ENCODE assay signal across 8 mouse cellular contexts in genomic region chr3:96635906-96636305, GRCm38 (mm10). TPM values are rescaled to one million over a fixed set of nuclear protein-coding genes. Genes with fewer than 3 reads are reported as not detected.
DNase-seq lines count a peak whose midpoint lies in the region; ATAC-seq lines count a peak whose summit lies in the region.

No protein-coding gene starts in this region.

- ATAC-seq in heart, embryonic 16.5 days (replicated peaks; ENCODE audit: extremely low read depth, insufficient read depth, low FRiP score): 0 out of 2 replicates have a peak, but pooled peaks have one; percentile 12
- ATAC-seq in forebrain, embryonic 16.5 days: no peak
- no peak for ATAC-seq in midbrain, embryonic 11.5 days (ENCODE audit: low FRiP score)

- peak overlapping the region; percentile 98 for H3K9ac ChIP-seq in heart, embryonic 16.5 days (ENCODE audit: low read length)
- H3K9ac ChIP-seq in forebrain, embryonic 16.5 days (replicated peaks; ENCODE audit: low read depth, low read length): peak overlapping the region; percentile 90
- H3K9ac ChIP-seq in midbrain, embryonic 11.5 days (ENCODE audit: low read length): peak overlapping the region; percentile 80

- H3K9me3 ChIP-seq in heart, embryonic 16.5 days (replicated peaks; ENCODE audit: control insufficient read depth, low read length): no peaks in the 10 kb centered on the region
- H3K9me3 ChIP-seq in forebrain, embryonic 16.5 days (ENCODE audit: control insufficient read depth, low read length): no peaks in the 10 kb centered on the region
- no peaks in the 10 kb centered on the region for H3K9me3 ChIP-seq in midbrain, embryonic 11.5 days (ENCODE audit: control insufficient read depth, low read length)

- H3K4me3 ChIP-seq in heart, embryonic 16.5 days (ENCODE audit: low read length): peak overlapping the region; percentile 88
- peak overlapping the region; percentile 71 for H3K4me3 ChIP-seq in forebrain, embryonic 16.5 days (replicated peaks; ENCODE audit: low read length)
- H3K4me3 ChIP-seq in midbrain, embryonic 11.5 days (ENCODE audit: low read depth, low read length): peak overlapping the region; percentile 56

- H3K27ac ChIP-seq in heart, embryonic 16.5 days (ENCODE audit: low read length): peak overlapping the region; percentile 91
- peak overlapping the region; percentile 90; the same call in 1 of the 2 replicates for H3K27ac ChIP-seq in forebrain, embryonic 16.5 days (ENCODE audit: low read length)
- H3K27ac ChIP-seq in midbrain, embryonic 11.5 days (ENCODE audit: low read depth, low read length): no peak overlapping the region; the same call in 1 of the 2 replicates

- H3K4me1 ChIP-seq in heart, embryonic 16.5 days (ENCODE audit: control insufficient read depth, insufficient read depth, low read length): peaks cover 19% of the 10 kb centered on the region
- H3K4me1 ChIP-seq in forebrain, embryonic 16.5 days (replicated peaks; ENCODE audit: control insufficient read depth, insufficient read depth, low read length): peaks cover 26% of the 10 kb centered on the region
- peaks cover 6% of the 10 kb centered on the region for H3K4me1 ChIP-seq in midbrain, embryonic 11.5 days (ENCODE audit: control insufficient read depth, insufficient read depth, low read length)

- H3K4me2 ChIP-seq in heart, embryonic 16.5 days (ENCODE audit: low read depth, low read length): peak overlapping the region; percentile 74
- H3K4me2 ChIP-seq in forebrain, embryonic 16.5 days (ENCODE audit: low read length): peak overlapping the region; percentile 64
- peak overlapping the region; percentile 88 for H3K4me2 ChIP-seq in midbrain, embryonic 11.5 days

- DNase-seq in heart, adult 8-10 months (ENCODE audit: low spot score): no peak
- peak; percentile 47 for DNase-seq in MEL-GATA-1-ER (ENCODE audit: extremely low read depth, low read depth)
- DNase-seq in midbrain, embryonic 11.5 days (ENCODE audit: low spot score, missing footprints): no peak
- DNase-seq in layer of hippocampus, adult 18-20 months (ENCODE audit: low spot score in 2 of 2): no peak
- no peak for DNase-seq in thymus, postnatal 36 days
- DNase-seq in yolk sac, embryonic 10.5 days (ENCODE audit: low spot score): no peak

- H3K27me3 ChIP-seq in heart, embryonic 16.5 days (ENCODE audit: control insufficient read depth, insufficient read depth, low read length): no peaks in the 10 kb centered on the region
- H3K27me3 ChIP-seq in forebrain, embryonic 16.5 days (replicated peaks; ENCODE audit: control insufficient read depth, insufficient read depth, low read length): no peaks in the 10 kb centered on the region
- no peaks in the 10 kb centered on the region for H3K27me3 ChIP-seq in midbrain, embryonic 11.5 days (ENCODE audit: control insufficient read depth, insufficient read depth, low read length)

- WGBS in heart, embryonic 16.5 days: 7% methylated on average over 15 of the region's 15 CpGs
- WGBS in forebrain, embryonic 16.5 days: 9% methylated on average over 15 of the region's 15 CpGs
- 13% methylated on average over 15 of the region's 15 CpGs for WGBS in midbrain, embryonic 11.5 days

- peaks cover 28% of the 10 kb centered on the region for H3K36me3 ChIP-seq in heart, embryonic 16.5 days (ENCODE audit: control insufficient read depth, insufficient read depth)
- peaks cover 14% of the 10 kb centered on the region for H3K36me3 ChIP-seq in forebrain, embryonic 16.5 days (ENCODE audit: control insufficient read depth, insufficient read depth)
- peaks cover 7% of the 10 kb centered on the region; the same call in 1 of the 2 replicates for H3K36me3 ChIP-seq in midbrain, embryonic 11.5 days (ENCODE audit: control insufficient read depth, insufficient read depth, low read length)

RNA-seq across cellular contexts. Expression of gene Gm42957, which starts 0.6 kb away (rescaled TPM):
- polyA plus RNA-seq in heart, embryonic 16.5 days (2015; fragmentation: Nextera tagmentation; extraction: Ambion mirVana): 0.14 and 0.19 TPM in 2 replicates
- total RNA-seq in heart, adult 8-10 months (2022): under 1 TPM in 2 of 4 experiments, not detected in 2; 0.11 to 0.25 TPM
- polyA plus RNA-seq in forebrain, embryonic 16.5 days (2015; fragmentation: Nextera tagmentation; extraction: Ambion mirVana): 0.10 and 0.13 TPM in 2 replicates
- 0.04 TPM in 2 replicates for polyA plus RNA-seq in midbrain, embryonic 11.5 days (2014; fragmentation: Nextera tagmentation; extraction: Ambion mirVana)
- under 1 TPM; 0.66 to 0.74 TPM for total RNA-seq in layer of hippocampus, adult 18-20 months (2021)

RNA-seq across cellular contexts. Expression of gene Pex11b, which starts 0.7 kb away (rescaled TPM):
- polyA plus RNA-seq in heart, embryonic 16.5 days (2015; fragmentation: Nextera tagmentation; extraction: Ambion mirVana): 44.2 and 44.7 TPM in 2 replicates
- total RNA-seq in heart, adult 8-10 months (2022): 10 to 100 TPM; 33.9 to 41.4 (median 36.5) TPM
- 55.1 and 61.6 TPM in 2 replicates for polyA plus RNA-seq in forebrain, embryonic 16.5 days (2015; fragmentation: Nextera tagmentation; extraction: Ambion mirVana)
- 43.9 and 46.7 TPM in 2 replicates for polyA plus RNA-seq in midbrain, embryonic 11.5 days (2014; fragmentation: Nextera tagmentation; extraction: Ambion mirVana)
- total RNA-seq in layer of hippocampus, adult 18-20 months (2021): 10 to 100 TPM; 53.0 to 54.2 TPM

RNA-seq across cellular contexts. Expression of gene Rbm8a, which starts 6.2 kb away (rescaled TPM):
- 83.8 and 86.4 TPM in 2 replicates for polyA plus RNA-seq in heart, embryonic 16.5 days (2015; fragmentation: Nextera tagmentation; extraction: Ambion mirVana)
- total RNA-seq in heart, adult 8-10 months (2022): 10 to 100 TPM; 29.0 to 39.9 (median 32.0) TPM
- 123 and 132 TPM in 2 replicates for polyA plus RNA-seq in forebrain, embryonic 16.5 days (2015; fragmentation: Nextera tagmentation; extraction: Ambion mirVana)
- 181 and 193 TPM in 2 replicates for polyA plus RNA-seq in midbrain, embryonic 11.5 days (2014; fragmentation: Nextera tagmentation; extraction: Ambion mirVana)
- 10 to 100 TPM; 48.7 to 52.2 TPM for total RNA-seq in layer of hippocampus, adult 18-20 months (2021)

RNA-seq across cellular contexts. Expression of gene Itga10, which starts 9.5 kb away (rescaled TPM):
- polyA plus RNA-seq in heart, embryonic 16.5 days (2015; fragmentation: Nextera tagmentation; extraction: Ambion mirVana): 0.83 and 1.1 TPM in 2 replicates
- under 1 TPM; 0.22 to 0.43 (median 0.33) TPM for total RNA-seq in heart, adult 8-10 months (2022)
- polyA plus RNA-seq in forebrain, embryonic 16.5 days (2015; fragmentation: Nextera tagmentation; extraction: Ambion mirVana): 0.75 and 1.3 TPM in 2 replicates
- 0.33 and 0.52 TPM in 2 replicates for polyA plus RNA-seq in midbrain, embryonic 11.5 days (2014; fragmentation: Nextera tagmentation; extraction: Ambion mirVana)
- 1 to 10 TPM; 2.3 to 3.1 TPM for total RNA-seq in layer of hippocampus, adult 18-20 months (2021)

RNA-seq across cellular contexts. Expression of gene Ankrd35, which starts 34.0 kb away (rescaled TPM):
- 0.45 and 0.60 TPM in 2 replicates for polyA plus RNA-seq in heart, embryonic 16.5 days (2015; fragmentation: Nextera tagmentation; extraction: Ambion mirVana)
- 1 to 10 TPM in 3 of 4 experiments, under 1 TPM in 1; 0.57 to 2.1 (median 1.6) TPM for total RNA-seq in heart, adult 8-10 months (2022)
- 1.2 and 3.5 TPM in 2 replicates for polyA plus RNA-seq in forebrain, embryonic 16.5 days (2015; fragmentation: Nextera tagmentation; extraction: Ambion mirVana)
- polyA plus RNA-seq in midbrain, embryonic 11.5 days (2014; fragmentation: Nextera tagmentation; extraction: Ambion mirVana): 0.10 and 0.19 TPM in 2 replicates
- 1 to 10 TPM; 5.5 to 6.9 TPM for total RNA-seq in layer of hippocampus, adult 18-20 months (2021)
